Mouse (Mus musculus): ENCODE data around the gene Cenpb. TPM values are rescaled to one million over a fixed set of nuclear protein-coding genes. Genes with fewer than 3 reads are reported as not detected.

The Cenpb gene
- polyA plus RNA-seq, 1 experiment from 2014 or later: 9.0 TPM

GRCm38 (mm10) chr2:131205521-131206182 is 25.8 kb upstream of the Cenpb start:
- no peak for DNase-seq (ENCODE audit: low spot score)
- Histone ChIP-seq H3K4me3 (ENCODE audit: low read depth, low read length) (no peak overlapping the region), H3K4me2 (replicated peaks; ENCODE audit: low read depth, low read length) (no peak overlapping the region), H3K27ac (ENCODE audit: low read depth, low read length) (no peak overlapping the region), H3K9me3 (ENCODE audit: control insufficient read depth, low read length) (no peaks in the 10 kb centered on the region), H3K9ac (ENCODE audit: low read depth, low read length) (no peak overlapping the region), H3K36me3 (ENCODE audit: control insufficient read depth, insufficient read depth, low read length) (no peaks in the 10 kb centered on the region), H3K27me3 (ENCODE audit: control insufficient read depth, insufficient read depth, low read length) (no peaks in the 10 kb centered on the region), H3K4me1 (replicated peaks; ENCODE audit: control insufficient read depth, insufficient read depth, low read length) (no peaks in the 10 kb centered on the region)
- ATAC-seq (ENCODE audit: low FRiP score): no peak
- 90% methylated on average over 8 of the region's 8 CpGs for WGBS

- DNase-seq (ENCODE audit: low spot score) (no peak), ATAC-seq (ENCODE audit: low FRiP score) (no peak)
- no peak overlapping the region for H3K27ac ChIP-seq (ENCODE audit: low read depth, low read length)
- H3K4me3 ChIP-seq (ENCODE audit: low read depth, low read length): no peak overlapping the region
- H3K4me2 ChIP-seq (replicated peaks; ENCODE audit: low read depth, low read length): no peak overlapping the region
- H3K9ac ChIP-seq (ENCODE audit: low read depth, low read length): no peak overlapping the region
- H3K27me3 ChIP-seq (ENCODE audit: control insufficient read depth, insufficient read depth, low read length): no peaks in the 10 kb centered on the region
- 64% methylated on average over 7 of the region's 7 CpGs for WGBS
- no peaks in the 10 kb centered on the region for H3K36me3 ChIP-seq (ENCODE audit: control insufficient read depth, insufficient read depth, low read length)
- H3K4me1 ChIP-seq (replicated peaks; ENCODE audit: control insufficient read depth, insufficient read depth, low read length): no peaks in the 10 kb centered on the region
- no peaks in the 10 kb centered on the region for H3K9me3 ChIP-seq (ENCODE audit: control insufficient read depth, low read length)
Measured at GRCm38 (mm10) chr2:131204410-131204981, 24.6 kb upstream of the Cenpb start.

- Histone ChIP-seq H3K27me3 (ENCODE audit: control insufficient read depth, insufficient read depth, low read length) (no peaks in the 10 kb centered on the region), H3K36me3 (ENCODE audit: control insufficient read depth, insufficient read depth, low read length) (no peaks in the 10 kb centered on the region), H3K9me3 (ENCODE audit: control insufficient read depth, low read length) (no peaks in the 10 kb centered on the region), H3K4me3 (ENCODE audit: low read depth, low read length) (no peak overlapping the region), H3K27ac (ENCODE audit: low read depth, low read length) (no peak overlapping the region), H3K4me1 (replicated peaks; ENCODE audit: control insufficient read depth, insufficient read depth, low read length) (no peaks in the 10 kb centered on the region), H3K4me2 (replicated peaks; ENCODE audit: low read depth, low read length) (no peak overlapping the region), H3K9ac (ENCODE audit: low read depth, low read length) (no peak overlapping the region)
- WGBS: 89% methylated on average over 6 of the region's 6 CpGs
- no peak for ATAC-seq (ENCODE audit: low FRiP score)
- no peak for DNase-seq (ENCODE audit: low spot score)
Measured at GRCm38 (mm10) chr2:131203816-131204409, 24.0 kb upstream of the Cenpb start.

- no peak for DNase-seq (ENCODE audit: low spot score)
- Histone ChIP-seq H3K27me3 (ENCODE audit: control insufficient read depth, insufficient read depth, low read length) (no peaks in the 10 kb centered on the region), H3K27ac (ENCODE audit: low read depth, low read length) (no peak overlapping the region), H3K4me1 (replicated peaks; ENCODE audit: control insufficient read depth, insufficient read depth, low read length) (no peaks in the 10 kb centered on the region), H3K4me3 (ENCODE audit: low read depth, low read length) (no peak overlapping the region), H3K9ac (ENCODE audit: low read depth, low read length) (no peak overlapping the region), H3K4me2 (replicated peaks; ENCODE audit: low read depth, low read length) (no peak overlapping the region), H3K9me3 (ENCODE audit: control insufficient read depth, low read length) (no peaks in the 10 kb centered on the region), H3K36me3 (ENCODE audit: control insufficient read depth, insufficient read depth, low read length) (peaks cover 3% of the 10 kb centered on the region; the same call in 1 of the 2 replicates)
- 89% methylated on average over 3 of the region's 3 CpGs for WGBS
- ATAC-seq (ENCODE audit: low FRiP score): no peak
Measured at GRCm38 (mm10) chr2:131201262-131201661, 21.4 kb upstream of the Cenpb start.

- H3K9ac ChIP-seq (ENCODE audit: low read depth, low read length): no peak overlapping the region
- ATAC-seq (ENCODE audit: low FRiP score) (no peak), DNase-seq (ENCODE audit: low spot score) (no peak)
- H3K4me2 ChIP-seq (replicated peaks; ENCODE audit: low read depth, low read length): no peak overlapping the region
- no peak overlapping the region for H3K4me3 ChIP-seq (ENCODE audit: low read depth, low read length)
- H3K36me3 ChIP-seq (ENCODE audit: control insufficient read depth, insufficient read depth, low read length): peaks cover 3% of the 10 kb centered on the region; the same call in 1 of the 2 replicates
- H3K27me3 ChIP-seq (ENCODE audit: control insufficient read depth, insufficient read depth, low read length): no peaks in the 10 kb centered on the region
- WGBS: 81% methylated on average over 2 of the region's 2 CpGs
- H3K27ac ChIP-seq (ENCODE audit: low read depth, low read length): no peak overlapping the region
- H3K4me1 ChIP-seq (replicated peaks; ENCODE audit: control insufficient read depth, insufficient read depth, low read length): no peaks in the 10 kb centered on the region
- H3K9me3 ChIP-seq (ENCODE audit: control insufficient read depth, low read length): no peaks in the 10 kb centered on the region
Measured at GRCm38 (mm10) chr2:131200710-131201109, 20.8 kb upstream of the Cenpb start.

- H3K4me3 ChIP-seq (ENCODE audit: low read depth, low read length): no peak overlapping the region
- H3K9me3 ChIP-seq (ENCODE audit: control insufficient read depth, low read length): no peaks in the 10 kb centered on the region
- H3K9ac ChIP-seq (ENCODE audit: low read depth, low read length): no peak overlapping the region
- DNase-seq (ENCODE audit: low spot score): no peak
- no peak overlapping the region for H3K4me2 ChIP-seq (replicated peaks; ENCODE audit: low read depth, low read length)
- 89% methylated on average over 16 of the region's 16 CpGs for WGBS
- H3K27ac ChIP-seq (ENCODE audit: low read depth, low read length): no peak overlapping the region
- no peak for ATAC-seq (ENCODE audit: low FRiP score)
- no peaks in the 10 kb centered on the region for H3K27me3 ChIP-seq (ENCODE audit: control insufficient read depth, insufficient read depth, low read length)
- no peaks in the 10 kb centered on the region for H3K4me1 ChIP-seq (replicated peaks; ENCODE audit: control insufficient read depth, insufficient read depth, low read length)
- peaks cover 20% of the 10 kb centered on the region for H3K36me3 ChIP-seq (ENCODE audit: control insufficient read depth, insufficient read depth, low read length)
Measured at GRCm38 (mm10) chr2:131196606-131197316, 16.9 kb upstream of the Cenpb start.

GRCm38 (mm10) chr2:131191005-131191390 is 11.1 kb upstream of the Cenpb start:
- DNase-seq (ENCODE audit: low spot score) (no peak), ATAC-seq (ENCODE audit: low FRiP score) (no peak)
- no peaks in the 10 kb centered on the region for H3K27me3 ChIP-seq (ENCODE audit: control insufficient read depth, insufficient read depth, low read length)
- H3K4me2 ChIP-seq (replicated peaks; ENCODE audit: low read depth, low read length): peak overlapping the region; percentile 23; the same call in 1 of the 2 replicates
- no peak overlapping the region for H3K9ac ChIP-seq (ENCODE audit: low read depth, low read length)
- peaks cover 17% of the 10 kb centered on the region for H3K36me3 ChIP-seq (ENCODE audit: control insufficient read depth, insufficient read depth, low read length)
- H3K4me1 ChIP-seq (replicated peaks; ENCODE audit: control insufficient read depth, insufficient read depth, low read length): peaks cover 10% of the 10 kb centered on the region
- no peak overlapping the region for H3K4me3 ChIP-seq (ENCODE audit: low read depth, low read length)
- WGBS: 67% methylated on average over 7 of the region's 7 CpGs
- H3K27ac ChIP-seq (ENCODE audit: low read depth, low read length): peak overlapping the region; percentile 89
- H3K9me3 ChIP-seq (ENCODE audit: control insufficient read depth, low read length): no peaks in the 10 kb centered on the region

- DNase-seq (ENCODE audit: low spot score): peak; percentile 82
- peaks cover 17% of the 10 kb centered on the region for H3K36me3 ChIP-seq (ENCODE audit: control insufficient read depth, insufficient read depth, low read length)
- H3K27ac ChIP-seq (ENCODE audit: low read depth, low read length): peak overlapping the region; percentile 89
- no peak overlapping the region for H3K9ac ChIP-seq (ENCODE audit: low read depth, low read length)
- no peaks in the 10 kb centered on the region; the same call in 1 of the 2 replicates for H3K27me3 ChIP-seq (ENCODE audit: control insufficient read depth, insufficient read depth, low read length)
- H3K9me3 ChIP-seq (ENCODE audit: control insufficient read depth, low read length): no peaks in the 10 kb centered on the region
- H3K4me3 ChIP-seq (ENCODE audit: low read depth, low read length): no peak overlapping the region
- H3K4me1 ChIP-seq (replicated peaks; ENCODE audit: control insufficient read depth, insufficient read depth, low read length): peaks cover 13% of the 10 kb centered on the region
- peak overlapping the region; percentile 23; the same call in 1 of the 2 replicates for H3K4me2 ChIP-seq (replicated peaks; ENCODE audit: low read depth, low read length)
- 14% methylated on average over 10 of the region's 10 CpGs for WGBS
- peak; percentile 82 for ATAC-seq (ENCODE audit: low FRiP score)
Measured at GRCm38 (mm10) chr2:131190344-131191004, 10.6 kb upstream of the Cenpb start.

Measured in hindbrain, embryonic 11.5 days (tissue).